Mouse (Mus musculus): ENCODE data around the gene Acot6.
A peak's percentile ranks its signal among the peaks of the same experiment; 100 is the strongest.
"Not testable (repeated sequence)": the region's sequence is repeated elsewhere in the genome, so short reads cannot be mapped to it uniquely, and the experiment has no call there.

The Acot6 gene

GRCm38 (mm10) chr12:84100604-84101492 lies at the start of gene Acot6:
Gene Acot6, plus strand, starts transcription at chr12:84100654.
- DNase-seq (ENCODE audit: low read depth, low spot score): peak; percentile 18

GRCm38 (mm10) chr12:84050744-84051143 lies 49.7 kb upstream of the Acot6 start:
- not testable (repeated sequence) for DNase-seq (ENCODE audit: low read depth, low spot score)

- DNase-seq (ENCODE audit: low read depth, low spot score): no peak
Measured at GRCm38 (mm10) chr12:84051937-84052474, 48.4 kb upstream of the Acot6 start, which contains the start of gene Acot3. Gene Acot3, plus strand, starts transcription at chr12:84052144.

DNA sequence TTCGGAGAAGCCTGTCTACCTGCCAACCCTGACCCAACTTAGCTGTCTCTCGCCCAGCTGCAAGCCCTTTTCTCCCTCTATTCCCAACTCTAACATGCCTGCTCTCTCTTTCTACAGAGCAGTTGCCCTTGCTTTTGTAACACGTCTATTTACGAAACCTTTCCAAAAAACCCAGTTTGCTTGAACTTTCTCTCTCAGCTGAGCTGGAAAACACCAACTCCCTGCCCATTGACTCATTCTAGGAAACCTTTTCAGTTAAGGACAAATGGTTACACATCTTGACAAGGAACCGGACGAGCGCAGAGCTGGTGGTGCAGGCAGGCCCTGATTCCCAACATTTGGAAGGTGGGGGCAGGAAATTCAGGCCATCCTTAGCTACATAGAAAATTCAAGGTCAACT lies 47.8 kb upstream of the Acot6 start:
- DNase-seq (ENCODE audit: low read depth, low spot score): no peak

DNA sequence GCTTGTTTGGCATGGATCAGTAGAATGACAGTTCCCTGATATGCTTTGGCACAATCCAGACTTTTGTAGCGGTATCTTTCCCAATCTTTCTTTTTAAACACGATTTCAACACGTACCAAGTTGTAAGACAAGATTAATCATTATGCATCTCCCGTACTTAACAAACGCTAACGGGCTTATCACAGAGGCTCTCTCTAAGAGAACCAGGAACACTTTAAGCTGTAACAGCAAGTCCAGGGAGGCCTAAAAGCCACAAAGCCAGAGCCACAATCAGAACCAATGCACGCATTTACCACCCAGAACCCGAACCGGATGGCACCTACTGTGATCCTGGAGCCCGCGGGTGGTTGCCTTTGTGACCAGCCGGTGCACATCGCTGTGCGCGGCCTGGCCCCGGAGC lies 47.3 kb upstream of the Acot6 start:
- no peak for DNase-seq (ENCODE audit: low read depth, low spot score)

- DNase-seq (ENCODE audit: low read depth, low spot score): peak; percentile 48
Measured at GRCm38 (mm10) chr12:84053679-84054391, 46.6 kb upstream of the Acot6 start.

DNA sequence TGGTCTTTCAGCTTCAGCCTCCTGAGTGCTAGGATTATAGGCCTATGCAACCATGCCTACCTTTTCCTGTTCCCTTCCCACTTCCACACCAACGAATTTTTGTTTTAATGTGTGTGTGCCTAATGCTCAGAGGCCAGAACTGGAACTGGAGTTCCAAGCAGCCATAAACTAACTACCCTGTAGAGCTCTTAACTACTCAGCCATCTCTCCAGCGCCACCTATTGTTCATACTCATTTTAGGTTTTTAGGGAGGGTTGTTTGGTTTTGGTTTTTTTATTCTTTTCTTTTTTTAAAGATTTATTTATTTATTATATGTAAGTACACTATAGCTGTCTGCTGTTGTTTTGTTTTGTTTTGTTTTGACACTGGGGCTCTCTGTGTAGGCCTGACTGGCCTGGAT lies 39.5 kb upstream of the Acot6 start:
- DNase-seq (ENCODE audit: low read depth, low spot score): no peak

DNA sequence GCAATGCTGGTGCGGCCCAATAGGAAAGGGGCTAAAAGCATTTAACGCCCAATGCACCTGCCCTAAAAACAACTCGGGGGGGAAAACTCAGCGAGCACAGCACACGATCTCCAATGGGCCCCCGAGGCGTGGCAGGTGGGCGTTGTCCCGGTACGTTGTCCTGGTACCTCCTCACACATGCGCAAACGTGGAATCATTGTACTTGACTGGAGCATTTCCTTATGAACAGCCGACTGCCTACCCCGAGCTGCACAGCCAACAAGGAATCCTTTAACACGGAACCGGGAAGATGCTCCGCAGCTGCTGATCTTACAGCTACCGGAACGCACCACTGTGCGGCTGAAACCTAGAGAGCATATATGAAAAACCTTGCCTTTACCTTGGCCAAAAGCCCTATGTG lies 38.1 kb upstream of the Acot6 start:
- DNase-seq (ENCODE audit: low read depth, low spot score): no peak

- DNase-seq (ENCODE audit: low read depth, low spot score): no peak
Measured at GRCm38 (mm10) chr12:84063228-84063627, 37.2 kb upstream of the Acot6 start.

DNA sequence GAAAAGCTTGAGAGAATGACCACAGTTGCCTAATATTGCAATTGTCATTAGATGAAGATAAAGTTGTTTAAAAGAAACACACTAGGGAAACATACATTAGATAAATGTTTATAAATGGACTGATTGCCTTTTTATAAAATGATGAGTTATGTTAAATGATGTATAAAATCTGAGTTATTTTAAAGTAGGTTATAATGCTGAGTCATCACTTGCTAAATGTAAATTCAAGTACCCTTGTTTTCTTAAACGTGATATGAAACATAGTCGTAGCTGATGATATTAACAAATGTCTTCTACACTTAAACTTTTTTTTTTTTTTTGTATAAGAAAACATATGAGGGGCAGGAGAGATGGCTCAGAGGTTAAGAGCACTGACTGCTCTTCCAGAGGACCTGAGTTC lies 36.6 kb upstream of the Acot6 start:
- no peak for DNase-seq (ENCODE audit: low read depth, low spot score)

DNA sequence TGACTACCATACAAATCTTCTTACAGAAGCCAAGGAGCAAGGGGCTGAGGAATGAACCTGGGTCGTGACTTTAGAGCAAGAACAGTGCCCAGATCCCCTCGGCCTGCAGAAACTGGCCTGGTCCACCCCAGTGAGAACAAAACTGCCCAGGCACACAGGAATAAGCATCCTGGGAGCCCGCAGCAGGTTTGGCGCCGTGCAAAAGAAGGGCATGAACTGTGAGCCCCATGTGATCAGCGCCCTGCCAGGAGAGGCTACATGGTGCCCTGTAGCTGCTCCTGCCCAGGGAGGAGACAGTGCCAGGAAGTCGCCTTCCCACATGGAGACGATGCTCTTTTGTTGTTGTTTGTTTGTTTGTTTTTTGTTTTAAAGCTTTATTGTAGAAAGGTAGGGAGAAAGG lies 35.8 kb upstream of the Acot6 start:
- DNase-seq (ENCODE audit: low read depth, low spot score): no peak

DNA sequence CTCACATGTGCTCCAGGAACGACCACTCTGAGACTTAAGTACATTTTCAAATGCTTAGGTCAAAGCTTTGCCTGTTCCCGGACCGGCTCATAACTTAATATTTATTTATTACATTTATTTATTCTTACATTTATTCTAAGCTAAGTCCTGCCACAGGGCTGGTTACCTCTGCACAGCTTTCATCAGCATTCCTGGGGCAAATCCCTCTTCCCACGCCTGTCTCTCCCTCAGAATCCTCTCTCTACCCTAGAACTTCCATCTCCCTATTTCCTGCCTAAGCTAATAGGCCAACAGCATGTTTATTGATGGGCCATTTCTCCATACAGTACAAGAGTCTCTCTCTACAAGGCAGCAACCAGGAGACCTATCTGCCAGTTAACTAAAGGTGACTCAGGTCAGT lies 32.7 kb upstream of the Acot6 start:
- no peak for DNase-seq (ENCODE audit: low read depth, low spot score)

- no peak for DNase-seq (ENCODE audit: low read depth, low spot score)
Measured at GRCm38 (mm10) chr12:84068296-84068695, 32.2 kb upstream of the Acot6 start.

GRCm38 (mm10) chr12:84068986-84069385 lies 31.5 kb upstream of the Acot6 start, which contains the start of gene Acot5:
Gene Acot5, plus strand, starts transcription at chr12:84069325.
- no peak for DNase-seq (ENCODE audit: low read depth, low spot score)

GRCm38 (mm10) chr12:84069582-84069981 lies 30.9 kb upstream of the Acot6 start:
- not testable (repeated sequence) for DNase-seq (ENCODE audit: low read depth, low spot score)

GRCm38 (mm10) chr12:84071696-84072095 lies 28.8 kb upstream of the Acot6 start:
- DNase-seq (ENCODE audit: low read depth, low spot score): no peak

DNA sequence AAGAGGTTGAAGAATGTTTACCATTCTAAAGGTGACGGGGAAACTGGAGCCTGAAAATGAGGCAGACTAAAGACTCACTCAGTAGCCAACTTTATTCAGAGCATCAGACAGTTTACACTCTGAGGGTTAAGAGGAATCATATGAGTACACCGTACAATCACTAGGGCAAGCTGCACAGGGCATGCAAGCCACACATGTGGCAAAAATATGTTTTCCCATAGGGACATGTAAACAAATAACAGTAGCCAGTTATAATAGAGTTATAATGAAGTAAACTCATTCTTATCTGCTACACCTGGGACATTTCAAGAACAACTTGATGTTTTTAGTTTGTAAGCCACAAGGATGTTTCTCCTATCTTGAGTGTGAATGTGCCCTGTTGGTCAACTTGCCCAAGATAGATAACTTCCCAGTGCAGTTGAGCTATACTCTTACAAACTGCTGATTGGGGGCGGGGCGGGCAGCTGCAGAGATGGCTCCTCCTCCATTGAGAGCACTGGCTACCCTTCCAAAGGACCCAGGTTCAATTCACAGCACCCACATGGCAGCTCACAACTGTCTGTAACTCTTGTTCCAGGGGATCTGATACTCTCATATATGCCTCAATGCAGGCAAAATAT lies 23.0 kb upstream of the Acot6 start:
- DNase-seq (ENCODE audit: low read depth, low spot score): no peak

DNA sequence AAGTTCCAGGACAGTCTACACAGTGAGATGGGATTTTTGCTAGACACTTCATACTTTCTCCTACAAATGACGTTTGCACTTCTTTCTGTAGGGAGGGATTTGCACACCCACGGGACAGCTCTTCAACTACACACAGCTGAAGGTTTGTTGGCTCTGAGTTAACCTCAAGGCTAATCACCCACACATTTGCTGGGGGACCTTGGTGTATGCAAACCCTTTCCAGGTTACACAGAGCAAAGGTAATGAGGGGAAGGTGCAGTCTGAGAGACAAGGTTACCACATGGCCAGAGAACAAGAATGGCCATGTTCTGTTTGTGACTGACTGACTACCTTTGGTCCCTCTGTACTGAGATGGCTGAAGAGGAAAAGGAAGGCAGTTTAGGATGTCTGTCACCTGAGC lies 16.6 kb upstream of the Acot6 start:
- no peak for DNase-seq (ENCODE audit: low read depth, low spot score)

DNA sequence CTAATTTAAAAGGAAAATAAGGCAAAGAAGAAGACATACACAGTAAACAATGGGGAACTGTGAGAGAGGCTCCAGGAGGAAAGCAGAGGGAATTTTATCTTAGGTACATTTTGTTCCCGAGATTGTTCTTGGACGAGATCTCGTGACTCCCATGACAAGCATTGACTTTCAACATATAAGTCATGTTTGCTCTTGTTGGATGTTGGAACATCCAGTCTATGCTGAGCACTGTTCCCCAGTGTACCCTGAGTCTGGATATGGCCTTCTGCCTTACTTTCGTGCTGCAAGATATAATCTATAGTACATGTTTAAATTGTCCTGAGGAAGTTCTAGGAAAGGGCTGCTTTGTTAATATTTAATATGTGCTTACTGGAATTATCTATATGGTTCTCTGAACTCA lies 15.9 kb upstream of the Acot6 start:
- DNase-seq (ENCODE audit: low read depth, low spot score): no peak

DNA sequence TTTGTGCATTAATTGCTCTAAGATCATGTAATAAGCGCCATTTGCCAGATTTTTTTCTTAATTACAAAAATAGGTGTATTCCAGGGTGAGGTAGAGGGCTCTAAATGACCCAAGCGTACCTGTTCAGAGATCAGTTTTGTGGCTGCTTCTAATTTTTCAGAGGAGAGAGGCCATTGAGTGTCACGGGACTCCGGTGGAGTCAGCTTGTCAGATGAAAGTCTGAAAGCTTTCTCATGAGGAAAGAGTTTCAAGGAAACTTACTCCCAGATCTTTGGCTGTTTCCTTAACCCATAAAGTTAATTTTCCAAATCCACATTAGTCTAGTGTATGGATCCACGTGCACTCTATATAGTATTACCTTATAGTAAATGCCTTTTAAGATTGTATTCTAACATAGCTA lies 5.8 kb upstream of the Acot6 start:
- not testable (repeated sequence) for DNase-seq (ENCODE audit: low read depth, low spot score)

- no peak for DNase-seq (ENCODE audit: low read depth, low spot score)
Measured at GRCm38 (mm10) chr12:84099605-84100004, 849 bp upstream of the Acot6 start.

DNA sequence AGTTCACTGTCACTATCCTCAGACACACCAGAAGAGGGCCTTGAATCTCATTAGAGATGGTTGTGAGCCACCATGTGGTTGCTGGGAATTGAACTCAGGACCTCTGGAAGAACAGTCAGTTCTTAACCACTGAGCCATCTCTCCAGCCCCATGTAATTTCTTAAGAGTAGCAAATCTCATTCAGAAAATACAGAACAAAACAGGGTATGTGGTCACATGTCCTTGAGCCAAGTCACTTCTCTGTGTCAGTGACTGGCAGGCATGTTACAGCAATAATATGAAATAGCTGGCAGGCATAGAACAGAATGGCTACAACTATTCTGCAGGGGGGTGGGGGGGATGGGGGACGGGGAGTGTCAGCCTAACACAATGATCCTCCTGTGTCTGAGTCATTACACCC lies 383 bp upstream of the Acot6 start:
- DNase-seq (ENCODE audit: low read depth, low spot score): no peak

All from forelimb bud, embryonic 11.5 days (tissue).